Mouse (Mus musculus) left cerebral cortex, postnatal 4 days (tissue): ENCODE measurements around the gene Doc2b. TPM values are rescaled to one million over a fixed set of nuclear protein-coding genes. Genes with fewer than 3 reads are reported as not detected.
A peak's percentile ranks its signal among the peaks of the same experiment; 100 is the strongest.
"Not testable (repeated sequence)": the region's sequence is repeated elsewhere in the genome, so short reads cannot be mapped to it uniquely, and the experiment has no call there.

Experiments used
- DNase-seq: peaks from one replicate; pipeline ENCODE4 v3.0.0-alpha.2; 2022
- intact Hi-C: fragments of 180-260 bp; cut with DNase I; formaldehyde crosslinking; loops from one replicate; pipeline ENCODE4 v1.15.1; 2025
- total RNA-seq, 2 experiments: library from RNA; stranded (reverse); gene quantifications; 2 replicates each; pipeline ENCODE4 v1.2.3; 2021

The Doc2b gene
- total RNA-seq, 2 experiments from 2014 or later: 47.9 to 53.4 TPM

DNA sequence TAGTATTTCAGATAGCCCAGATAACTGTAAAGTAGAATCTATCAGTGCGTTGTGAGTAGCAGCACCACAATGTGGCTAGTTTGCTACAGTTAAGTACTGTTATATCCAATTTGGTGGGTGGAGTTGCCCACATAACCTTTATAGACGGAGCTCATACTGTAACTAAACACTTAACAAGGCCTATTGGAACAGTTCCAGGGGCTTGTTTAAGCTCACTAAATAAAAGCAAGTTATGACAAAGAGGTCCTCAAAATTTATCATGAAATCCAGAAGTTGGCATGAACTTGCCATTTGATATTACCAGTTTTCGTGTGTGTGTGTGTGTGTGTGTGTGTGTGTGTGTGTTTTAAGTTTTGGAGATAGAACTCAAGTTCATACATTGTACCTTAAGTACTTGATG is 55.6 kb downstream of the Doc2b start:
- intact Hi-C loops: no loop called here
- no peak for DNase-seq

GRCm38 (mm10) chr11:75738477-75738821 is 57.4 kb downstream of the Doc2b start:
- intact Hi-C loops: no loop called here
- no peak for DNase-seq

- no peak for DNase-seq
- intact Hi-C loops: no loop called here
These were observed 57.9 kb downstream of the Doc2b start for GRCm38 (mm10) chr11:75737806-75738476.

DNA sequence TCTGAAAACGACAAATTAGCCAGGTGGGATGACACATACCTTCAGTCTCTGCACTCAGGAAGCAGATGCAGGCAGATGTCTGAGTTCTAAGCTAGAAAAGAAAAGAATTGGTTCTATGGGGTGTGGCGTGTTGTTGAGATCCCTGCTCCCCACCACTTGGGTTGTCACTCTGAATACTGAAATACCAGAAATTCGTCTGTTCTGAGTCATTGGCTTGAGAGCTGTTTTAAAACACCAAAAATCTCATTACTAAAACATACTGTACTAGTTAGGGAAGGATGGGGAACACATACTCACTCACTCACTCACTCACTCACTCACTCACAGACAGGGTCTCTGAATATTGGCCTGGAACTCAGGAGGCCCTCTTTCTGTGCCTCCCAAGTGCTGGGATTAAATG is 58.9 kb downstream of the Doc2b start:
- intact Hi-C loops: no loop called here
- DNase-seq: no peak

GRCm38 (mm10) chr11:75735462-75736252 is 60.2 kb downstream of the Doc2b start:
- no peak for DNase-seq
- intact Hi-C loops: no loop called here

GRCm38 (mm10) chr11:75733227-75733940 is 62.5 kb downstream of the Doc2b start:
- peak; percentile 73 for DNase-seq
- intact Hi-C loops: no loop called here

DNA sequence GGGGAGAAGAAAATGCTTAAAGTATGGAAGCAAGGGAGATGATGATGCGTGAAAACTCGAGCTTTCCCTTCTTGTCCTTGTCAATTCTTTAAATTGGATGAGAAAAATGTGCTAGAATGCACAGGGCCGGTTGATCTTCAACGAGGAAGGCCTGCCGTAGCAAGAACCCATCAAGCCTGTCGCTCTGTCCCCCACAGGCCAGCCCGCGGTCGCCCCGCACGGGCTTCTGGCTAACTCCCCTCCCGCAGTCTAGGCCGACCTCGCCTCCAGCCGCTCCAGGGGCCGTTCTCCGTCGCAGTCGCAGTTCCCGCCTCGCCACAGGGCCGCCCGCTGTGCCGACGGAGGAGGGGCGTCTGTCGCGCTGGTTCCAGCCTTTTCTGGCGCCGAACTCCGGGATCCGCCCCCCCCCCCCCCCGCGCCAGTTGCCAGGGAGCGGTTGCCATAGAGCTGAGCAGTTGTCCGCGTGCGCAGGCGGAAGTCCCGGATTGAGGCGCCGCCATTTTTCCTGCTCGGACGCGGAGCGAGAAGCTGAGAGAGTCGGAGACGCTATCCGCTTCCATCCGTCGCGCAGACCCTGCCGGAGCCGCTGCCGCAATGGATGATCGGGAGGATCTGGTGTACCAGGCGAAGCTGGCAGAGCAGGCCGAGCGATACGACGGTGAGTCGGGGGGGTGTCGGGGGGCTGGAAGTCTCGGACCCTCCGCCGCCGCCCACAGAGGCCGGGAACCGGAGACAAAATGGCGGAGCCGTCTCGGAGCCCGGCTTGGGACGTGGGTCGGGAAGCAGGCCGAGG is 63.2 kb downstream of the Doc2b start, which contains the start of gene Ywhae:
Ywhae (plus strand) TSS at position 436 of the 793 bp plus-strand sequence.
- intact Hi-C loops: no loop called here
- DNase-seq: peak; percentile 92

DNA sequence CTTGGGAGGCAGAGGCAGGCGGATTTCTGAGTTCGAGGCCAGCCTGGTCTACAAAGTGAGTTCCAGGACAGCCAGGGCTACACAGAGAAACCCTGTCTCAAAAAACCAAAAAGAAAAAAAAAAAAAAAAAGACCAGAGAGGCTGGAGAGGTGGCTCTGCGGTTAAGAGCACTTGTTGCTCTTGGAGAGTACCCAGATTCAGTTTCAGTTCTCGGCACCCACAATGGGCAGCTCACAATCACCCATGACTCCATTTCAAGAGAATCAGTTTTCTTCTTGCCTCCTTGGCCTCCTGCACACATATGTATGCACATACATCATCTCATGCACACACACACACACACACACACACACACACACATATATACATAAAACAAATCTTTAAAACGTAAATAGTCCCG is 68.2 kb downstream of the Doc2b start:
- DNase-seq, intact Hi-C loops: not testable (repeated sequence)

GRCm38 (mm10) chr11:75727168-75727567 is 68.7 kb downstream of the Doc2b start:
- intact Hi-C loops: no loop called here

GRCm38 (mm10) chr11:75722339-75722738 is 73.5 kb downstream of the Doc2b start:
- DNase-seq: no peak
- intact Hi-C loops: no loop called here

More at GRCm38 (mm10) chr11:75727168-75727567, 68.7 kb downstream of the Doc2b start:
- no peak for DNase-seq

Other genes with a start within 250 kb of the Doc2b start
- 100 to 1,000 TPM; 249 to 259 TPM for gene Pitpna, start 208.0 kb downstream of the Doc2b start, total RNA-seq
- 10 to 100 TPM; 45.5 to 47.2 TPM for gene Inpp5k, start 165.1 kb downstream of the Doc2b start, total RNA-seq
- 10 to 100 TPM; 38.1 to 41.0 TPM for gene Myo1c, start 145.5 kb downstream of the Doc2b start, total RNA-seq
- gene Crk, start 116.8 kb downstream of the Doc2b start, total RNA-seq: 100 to 1,000 TPM; 118 to 119 TPM
- gene Ywhae, start 63.2 kb downstream of the Doc2b start, total RNA-seq: 1,000 to 10,000 TPM; 1,671 to 1,788 TPM
- gene Rph3al, start 142.4 kb upstream of the Doc2b start, total RNA-seq: 1 to 10 TPM; 2.9 to 4.3 TPM
- gene 1700016K19Rik, start 203.9 kb upstream of the Doc2b start, total RNA-seq: 1 to 10 TPM; 4.6 to 4.8 TPM
- gene Rflnb, start 231.7 kb upstream of the Doc2b start, total RNA-seq: 10 to 100 TPM; 28.7 to 28.9 TPM